Mouse (Mus musculus) liver, embryonic 14.5 days (tissue): ENCODE measurements at regions not wholly inside any gene's neighbourhood (a gene's known extent, or its start where the extent isn't known, plus 50 kb on each side); places are given as distances from the start of the nearest gene placed in this dataset.

Experiments
- ATAC-seq: fragments of 200-750 bp; cut with Nextera tagmentation; 2 replicates; pipeline ENCODE4 v1.8.0; 2017; ENCODE audit warnings: moderate number of reproducible peaks, mild to moderate bottlenecking, moderate library complexity; ENCODE audit not compliant: insufficient read depth
- DNase-seq, 3 experiments: peaks; one replicate each; pipeline ENCODE4 v3.0.0-alpha.2; 2012 to 2013; ENCODE audit warnings: low read depth in 3 of 3, low spot score in 3 of 3
- H3K27ac ChIP-seq: fragments of 300-500 bp; sonication (generic); 2 replicates; pipeline ENCODE4 v1.5.1; 2014; ENCODE audit warnings: moderate library complexity, mild to moderate bottlenecking, control low read depth, inconsistent platforms
- H3K27me3 ChIP-seq: fragments of 300-500 bp; sonication (generic); 2 replicates; pipeline ENCODE4 v1.6.1; 2014; ENCODE audit warnings: mild to moderate bottlenecking, low read length, moderate library complexity; ENCODE audit not compliant: control insufficient read depth, insufficient read depth
- H3K36me3 ChIP-seq: fragments of 300-500 bp; sonication (generic); replicated peaks from 2 replicates; pipeline ENCODE4 v1.6.1; 2014; ENCODE audit warnings: low read depth; ENCODE audit not compliant: control insufficient read depth, insufficient read depth
- H3K4me1 ChIP-seq, 2 experiments: fragments of 200-500 bp in 1 of 2; fragments of 300-500 bp in 1 of 2; sonication (generic) in 1 of 2; replicated peaks; 2 replicates each; pipeline ENCODE4 v1.6.1; 2012 to 2014; ENCODE audit warnings: antibody characterized with exemption in 1 of 2, inconsistent platforms in 1 of 2, low read length in 1 of 2; ENCODE audit not compliant: control insufficient read depth in 2 of 2, insufficient read depth in 2 of 2
- H3K4me2 ChIP-seq: fragments of 300-500 bp; sonication (generic); 2 replicates; pipeline ENCODE4 v1.6.1; 2014; ENCODE audit warnings: low read depth, mild to moderate bottlenecking, control low read depth, moderate library complexity
- H3K4me3 ChIP-seq, 2 experiments: fragments of 200-500 bp in 1 of 2; fragments of 300-500 bp in 1 of 2; sonication (generic) in 1 of 2; 2 replicates each; pipeline ENCODE4 v1.5.1; 2012 to 2014; ENCODE audit warnings: low read depth in 2 of 2, low read length in 2 of 2, mild to moderate bottlenecking in 2 of 2, control low read depth in 1 of 2, inconsistent platforms in 1 of 2, moderate library complexity in 1 of 2; ENCODE audit not compliant: insufficient read depth in 1 of 2
- H3K9ac ChIP-seq: fragments of 300-500 bp; sonication (generic); replicated peaks from 2 replicates; pipeline ENCODE4 v1.6.1; 2014; ENCODE audit warnings: mild to moderate bottlenecking, control low read depth, moderate library complexity
- H3K9me3 ChIP-seq: fragments of 300-500 bp; sonication (generic); 2 replicates; pipeline ENCODE4 v1.6.1; 2016; ENCODE audit warnings: low read length, mixed read lengths; ENCODE audit not compliant: control insufficient read depth
- CTCF ChIP-seq: IDR thresholded peaks from 2 replicates; pipeline ENCODE4 v1.5.1; 2016; ENCODE audit warnings: antibody characterized with exemption, low read depth, control low read depth
- EP300 ChIP-seq: IDR thresholded peaks from 2 replicates; pipeline ENCODE4 v1.6.1; 2016; ENCODE audit warnings: antibody characterized with exemption, low read depth
- WGBS: fragments of 180-500 bp; shearing (Covaris S2); extraction: QIAGEN DNeasy Blood & Tissue Kit; methylation state at CpG from one replicate; pipeline ENCODE4 v1.1.7; 2014; ENCODE audit not compliant: insufficient replicate concordance; 5-methylcytosine and 5-hydroxymethylcytosine counted together

DNA sequence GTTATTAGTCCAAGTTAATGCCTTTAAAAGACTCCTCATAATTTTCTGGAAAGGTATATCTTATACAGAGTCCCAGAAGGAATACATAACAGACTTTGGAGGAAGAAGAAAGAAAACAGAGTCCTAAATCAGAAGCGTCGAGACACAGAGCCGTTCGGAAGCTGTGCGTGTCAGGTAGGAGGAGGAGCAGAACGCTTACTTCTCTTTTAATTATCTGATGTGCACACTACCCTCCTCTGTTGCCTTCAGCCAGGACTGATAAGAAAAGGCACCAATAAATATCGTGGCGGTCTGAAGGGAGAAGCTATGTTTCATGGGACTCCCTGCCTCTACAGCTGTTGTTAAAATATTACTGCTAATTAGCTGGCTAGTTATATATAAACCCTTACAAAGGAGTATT lies 296.2 kb downstream of the Dhx15 start:
- TF ChIP-seq EP300 (peak; percentile 75), CTCF (no peak)
- peak; percentile 5 to 14 (median 11) for DNase-seq
- peak overlapping the region; percentile 22; the same call in 1 of the 2 replicates for H3K4me2 ChIP-seq
- 42% methylated on average over 8 of the region's 8 CpGs for WGBS
- peaks cover 2 to 4% of the 10 kb centered on the region in 2 experiments; a peak in 2 of 4 replicates for H3K4me1 ChIP-seq
- no peak overlapping the region for H3K9ac ChIP-seq
- no peaks in the 10 kb centered on the region for H3K27me3 ChIP-seq
- H3K9me3 ChIP-seq, result no peaks in the 10 kb centered on the region
- no peak overlapping the region for H3K4me3 ChIP-seq
- peak; percentile 74; the same call in 1 of the 2 replicates for ATAC-seq
- H3K36me3 ChIP-seq, result no peaks in the 10 kb centered on the region
- H3K27ac ChIP-seq, result no peak overlapping the region

DNA sequence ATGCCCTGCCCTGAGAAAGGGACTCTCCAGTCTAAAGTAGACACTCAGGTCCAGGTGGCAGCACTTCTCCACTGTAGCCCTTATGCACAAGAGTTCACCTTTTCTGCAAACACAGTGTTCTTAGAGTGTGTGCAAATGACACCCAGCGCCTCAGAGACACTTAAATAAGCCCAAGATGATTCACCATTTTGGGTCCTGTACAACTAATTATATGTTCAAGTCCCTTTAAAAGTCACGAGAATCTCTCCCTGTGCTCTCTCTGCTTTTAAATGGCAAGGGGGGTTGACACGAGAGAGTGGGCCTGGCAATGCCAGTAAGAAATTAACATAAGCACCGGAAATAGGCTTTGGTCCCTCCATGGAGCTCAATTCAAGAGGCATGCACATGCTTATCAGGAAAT lies 299.0 kb downstream of the Dhx15 start:
- no peak overlapping the region for H3K27ac ChIP-seq
- TF ChIP-seq EP300, result no peak
- no peak for TF ChIP-seq CTCF
- H3K4me3 ChIP-seq, result no peak overlapping the region
- no peaks in the 10 kb centered on the region for H3K27me3 ChIP-seq
- H3K9me3 ChIP-seq, result no peaks in the 10 kb centered on the region
- no peak overlapping the region for H3K4me2 ChIP-seq
- ATAC-seq, result no peak
- H3K4me1 ChIP-seq, result peaks cover 2 to 4% of the 10 kb centered on the region in 2 experiments; a peak in 2 of 4 replicates
- no peaks in the 10 kb centered on the region for H3K36me3 ChIP-seq
- DNase-seq, result no peak
- no peak overlapping the region for H3K9ac ChIP-seq
- WGBS, result 52% methylated on average over 4 of the region's 4 CpGs

DNA sequence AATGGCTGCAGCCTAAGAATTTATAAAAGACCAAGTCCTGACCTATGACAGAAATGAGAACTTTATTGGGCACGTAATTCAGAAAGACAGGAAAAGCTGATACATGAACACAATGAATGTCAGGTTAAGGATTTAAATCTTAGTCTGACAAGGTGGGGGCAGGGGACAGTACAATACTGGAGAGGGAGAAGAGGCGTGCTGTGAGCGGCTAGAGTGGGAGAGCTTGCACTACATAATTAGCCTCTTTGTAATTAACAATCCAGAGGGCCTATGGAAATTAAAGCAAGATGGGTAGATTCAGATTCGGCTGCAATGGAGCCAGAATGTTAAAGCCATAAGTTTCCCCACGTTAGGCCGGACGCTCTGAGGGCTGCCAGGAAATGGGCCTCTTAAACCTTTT lies 301.9 kb downstream of the Dhx15 start:
- H3K4me3 ChIP-seq, result no peak overlapping the region
- H3K9me3 ChIP-seq, result no peaks in the 10 kb centered on the region
- no peak for DNase-seq
- TF ChIP-seq CTCF, result no peak
- TF ChIP-seq EP300, result no peak
- no peak for ATAC-seq
- no peak overlapping the region for H3K4me2 ChIP-seq
- H3K36me3 ChIP-seq, result no peaks in the 10 kb centered on the region
- WGBS, result 57% methylated on average over 7 of the region's 7 CpGs
- no peak overlapping the region for H3K27ac ChIP-seq
- H3K27me3 ChIP-seq, result no peaks in the 10 kb centered on the region
- no peaks in the 10 kb centered on the region for H3K4me1 ChIP-seq
- H3K9ac ChIP-seq, result no peak overlapping the region

DNA sequence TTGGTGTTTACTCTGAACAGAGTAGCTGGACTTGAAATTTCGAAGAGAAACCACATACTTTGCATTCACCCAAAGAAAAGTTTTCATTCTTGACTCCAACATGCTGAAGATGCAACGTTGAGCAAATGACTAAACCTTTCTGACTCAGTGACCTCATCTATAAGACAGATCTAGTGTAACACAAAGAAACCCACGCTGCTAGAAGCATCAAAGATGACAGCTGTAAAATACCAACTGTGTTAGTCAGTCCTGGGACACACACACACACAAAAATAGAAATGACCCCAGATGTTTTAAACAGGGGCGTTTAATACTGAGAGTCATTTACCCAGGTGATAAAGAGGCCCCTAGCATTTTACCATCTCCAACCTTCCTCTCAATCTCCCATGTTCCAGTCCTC lies 307.7 kb downstream of the Dhx15 start:
- 40% methylated on average over 4 of the region's 4 CpGs for WGBS
- ATAC-seq, result no peak
- H3K27me3 ChIP-seq, result no peaks in the 10 kb centered on the region
- no peak overlapping the region for H3K9ac ChIP-seq
- H3K4me3 ChIP-seq, result no peak overlapping the region
- TF ChIP-seq CTCF, result no peak
- TF ChIP-seq EP300, result no peak
- H3K4me2 ChIP-seq, result no peak overlapping the region
- H3K27ac ChIP-seq, result no peak overlapping the region
- H3K36me3 ChIP-seq, result no peaks in the 10 kb centered on the region
- no peak for DNase-seq
- H3K9me3 ChIP-seq, result no peaks in the 10 kb centered on the region
- H3K4me1 ChIP-seq, result no peaks in the 10 kb centered on the region

DNA sequence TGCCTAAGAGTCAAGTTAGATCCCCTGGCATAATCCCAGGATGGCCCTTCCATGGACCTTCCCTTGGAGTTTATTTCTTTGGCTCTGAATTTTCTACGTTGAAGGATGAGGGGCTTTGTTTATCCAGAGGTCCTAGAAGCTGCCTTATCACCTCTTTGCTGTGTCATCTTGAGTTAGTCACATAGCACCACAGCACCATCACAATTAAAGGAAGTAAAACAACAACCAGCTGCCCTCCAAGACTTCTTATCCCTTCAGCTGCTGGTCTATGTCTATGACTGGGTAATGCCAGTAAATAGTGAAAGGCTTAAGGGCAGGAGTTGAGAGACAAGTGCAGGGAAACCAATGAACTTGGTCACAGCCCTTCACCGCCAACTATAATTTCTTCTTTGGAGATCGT lies 308.1 kb downstream of the Dhx15 start:
- ATAC-seq (no peak), DNase-seq (no peak)
- TF ChIP-seq EP300 (no peak), CTCF (no peak)
- 50% methylated on average over 3 of the region's 3 CpGs for WGBS
- H3K27ac ChIP-seq, result no peak overlapping the region
- H3K36me3 ChIP-seq, result no peaks in the 10 kb centered on the region
- no peaks in the 10 kb centered on the region for H3K4me1 ChIP-seq
- no peaks in the 10 kb centered on the region for H3K27me3 ChIP-seq
- no peaks in the 10 kb centered on the region for H3K9me3 ChIP-seq
- no peak overlapping the region for H3K4me2 ChIP-seq
- no peak overlapping the region for H3K9ac ChIP-seq
- no peak overlapping the region for H3K4me3 ChIP-seq
